In the genomic region with DNA sequence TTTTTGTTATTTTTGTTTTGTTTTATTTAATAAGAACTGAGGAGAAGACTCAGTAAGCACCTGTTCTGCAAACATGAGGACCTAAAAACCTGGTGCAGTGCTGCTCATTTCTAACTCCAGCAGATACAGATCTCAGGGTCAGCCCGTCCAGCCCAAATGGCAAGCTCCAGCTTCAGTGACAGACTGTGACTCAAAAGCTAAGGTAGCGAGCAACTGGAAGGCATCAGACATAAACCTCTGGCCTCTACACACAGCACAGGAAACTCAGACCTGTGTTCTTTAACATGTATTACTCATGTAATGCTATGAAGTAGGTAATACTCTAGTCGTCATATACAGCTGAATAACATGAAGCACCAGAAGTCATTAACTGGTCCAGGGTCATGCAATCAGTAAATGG, we compare ENCODE assay signal across 21 mouse cellular contexts. TPM values are rescaled to one million over a fixed set of nuclear protein-coding genes. Genes with fewer than 3 reads are reported as not detected.
DNase-seq lines count a peak whose midpoint lies in the region; ATAC-seq and TF ChIP-seq lines count a peak whose summit lies in the region.
"Had no signal": no experiment of that assay in that cellular context is flagged by ENCODE, and none has a peak within 500 bp of the region (broad histone marks: within the 10 kb centered on the region; RNA-seq: fewer than 3 reads in every experiment).

No protein-coding gene starts in this region.

- H3K27ac ChIP-seq in gastrocnemius, adult 2 months, result peak overlapping the region; percentile 96
- H3K27ac ChIP-seq in midbrain, embryonic 11.5 days (ENCODE audit: low read depth, low read length), result no peak overlapping the region
- no peak overlapping the region for H3K27ac ChIP-seq in midbrain, embryonic 16.5 days (ENCODE audit: low read length)
- H3K27ac ChIP-seq in liver, embryonic 15.5 days (replicated peaks), result 0 out of 2 replicates have a peak overlapping the region, but pooled peaks have one; percentile 20
- H3K27ac ChIP-seq: embryonic facial prominence, embryonic 13.5 days; forebrain, embryonic 12.5 days; heart, embryonic 13.5 days; hindbrain, postnatal 0 days had no signal

- H3K9ac ChIP-seq in midbrain, embryonic 11.5 days (ENCODE audit: low read length), result no peak overlapping the region
- H3K9ac ChIP-seq in midbrain, embryonic 16.5 days (ENCODE audit: low read depth, low read length), result no peak overlapping the region
- H3K9ac ChIP-seq in liver, embryonic 15.5 days, result no peak overlapping the region
- H3K9ac ChIP-seq: embryonic facial prominence, embryonic 13.5 days; forebrain, embryonic 12.5 days; heart, embryonic 13.5 days had no signal

- H3K36me3 ChIP-seq in midbrain, embryonic 11.5 days (ENCODE audit: control insufficient read depth, insufficient read depth, low read length), result no peaks in the 10 kb centered on the region
- no peaks in the 10 kb centered on the region for H3K36me3 ChIP-seq in midbrain, embryonic 16.5 days (ENCODE audit: control insufficient read depth, insufficient read depth, low read length)
- H3K36me3 ChIP-seq in liver, embryonic 15.5 days (replicated peaks), result no peaks in the 10 kb centered on the region
- H3K36me3 ChIP-seq: embryonic facial prominence, embryonic 13.5 days; forebrain, embryonic 12.5 days; heart, embryonic 13.5 days had no signal

- no peak for DNase-seq in gastrocnemius, adult 2 months
- no peak for DNase-seq in gastrocnemius, postnatal 14 days
- peak; percentile 77 for DNase-seq in midbrain, embryonic 11.5 days (ENCODE audit: low spot score, missing footprints)
- no peak for DNase-seq in left cerebral cortex, adult 9 months (ENCODE audit: low spot score in 2 of 2)
- DNase-seq: B cell, adult 2 months; cerebellum, adult 11-12 months; cerebellum, adult 9-11 months; cerebellum, postnatal 36 days; gastrocnemius, postnatal 25 days; heart, adult 11 months; heart, postnatal 36 days had no signal

- no peaks in the 10 kb centered on the region for H3K9me3 ChIP-seq in midbrain, embryonic 11.5 days (ENCODE audit: control insufficient read depth, low read length)
- H3K9me3 ChIP-seq in midbrain, embryonic 16.5 days (replicated peaks; ENCODE audit: control insufficient read depth, low read length, poor library complexity, severe bottlenecking), result no peaks in the 10 kb centered on the region
- no peaks in the 10 kb centered on the region for H3K9me3 ChIP-seq in liver, embryonic 15.5 days (replicated peaks)
- H3K9me3 ChIP-seq: embryonic facial prominence, embryonic 13.5 days; forebrain, embryonic 12.5 days; G1E; heart, embryonic 13.5 days had no signal

- no peaks in the 10 kb centered on the region for H3K27me3 ChIP-seq in midbrain, embryonic 11.5 days (ENCODE audit: control insufficient read depth, insufficient read depth, low read length)
- no peaks in the 10 kb centered on the region for H3K27me3 ChIP-seq in midbrain, embryonic 16.5 days (ENCODE audit: control insufficient read depth, insufficient read depth, low read depth, low read length)
- no peaks in the 10 kb centered on the region for H3K27me3 ChIP-seq in liver, embryonic 15.5 days
- H3K27me3 ChIP-seq: embryonic facial prominence, embryonic 13.5 days; forebrain, embryonic 12.5 days; heart, embryonic 13.5 days had no signal

- peaks cover 11% of the 10 kb centered on the region; the same call in 1 of the 2 replicates for H3K4me1 ChIP-seq in midbrain, embryonic 11.5 days (ENCODE audit: control insufficient read depth, insufficient read depth, low read length)
- H3K4me1 ChIP-seq in midbrain, embryonic 16.5 days (ENCODE audit: control insufficient read depth, insufficient read depth, low read length), result peaks cover 23% of the 10 kb centered on the region
- peaks cover 55% of the 10 kb centered on the region for H3K4me1 ChIP-seq in liver, embryonic 15.5 days (replicated peaks)

- intact Hi-C loops in gastrocnemius, adult 2 months (cut with DNase I), result loop anchor here (5.0 kb wide), 2 partner anchors 254 to 699 kb away; a partner anchor contains a TSS
- intact Hi-C loops in gastrocnemius, postnatal 14 days (cut with DNase I; ENCODE audit: low total_unique reads), result no loop called here

- no peak overlapping the region for H3K4me3 ChIP-seq in gastrocnemius, adult 2 months
- no peak overlapping the region for H3K4me3 ChIP-seq in midbrain, embryonic 11.5 days (ENCODE audit: low read depth, low read length)
- no peak overlapping the region for H3K4me3 ChIP-seq in midbrain, embryonic 16.5 days (ENCODE audit: low read depth, low read length)
- H3K4me3 ChIP-seq in liver, embryonic 15.5 days (replicated peaks), result no peak overlapping the region
- H3K4me3 ChIP-seq: embryonic facial prominence, embryonic 13.5 days; forebrain, embryonic 12.5 days; heart, embryonic 13.5 days had no signal

- ATAC-seq in midbrain, embryonic 11.5 days (ENCODE audit: low FRiP score), result no peak
- ATAC-seq in midbrain, embryonic 16.5 days, result no peak
- no peak for ATAC-seq in liver, embryonic 15.5 days (ENCODE audit: insufficient read depth)
- ATAC-seq in megakaryocyte progenitor cell, adult 5-6 weeks (replicated peaks; ENCODE audit: poor library complexity), result no peak
- ATAC-seq: CD4-positive, CD25-positive, alpha-beta regulatory T cell, adult 4 months; forebrain, embryonic 16.5 days; hindbrain, postnatal 0 days had no signal

- WGBS in midbrain, embryonic 11.5 days, result 83% methylated on average over 3 of the region's 3 CpGs
- WGBS in midbrain, embryonic 16.5 days, result 82% methylated on average over 3 of the region's 3 CpGs
- 58% methylated on average over 3 of the region's 3 CpGs for WGBS in liver, embryonic 15.5 days (ENCODE audit: insufficient replicate concordance)

- TF ChIP-seq CTCF in gastrocnemius, adult 2 months (IDR thresholded peaks at IDR 0.05), result no peak

- H3K4me2 ChIP-seq in midbrain, embryonic 11.5 days, result no peak overlapping the region
- H3K4me2 ChIP-seq in midbrain, embryonic 16.5 days (ENCODE audit: low read length), result no peak overlapping the region
- 0 out of 2 replicates have a peak overlapping the region, but pooled peaks have one; percentile 1 for H3K4me2 ChIP-seq in liver, embryonic 15.5 days
- H3K4me2 ChIP-seq: embryonic facial prominence, embryonic 13.5 days; forebrain, embryonic 12.5 days; heart, embryonic 13.5 days had no signal

RNA-seq across cellular contexts. Expression of a gene that starts 3.2 kb away (rescaled TPM):
- total RNA-seq in gastrocnemius, adult 2 months (2021), result 10 to 100 TPM; 18.3 to 18.8 TPM
- 10 to 100 TPM; 16.6 to 17.2 TPM for total RNA-seq in gastrocnemius, postnatal 14 days (2021)
- polyA plus RNA-seq in midbrain, embryonic 11.5 days (2014; fragmentation: Nextera tagmentation; extraction: Ambion mirVana), result 31.6 and 38.0 TPM in 2 replicates
- 35.3 and 39.3 TPM in 2 replicates for polyA plus RNA-seq in midbrain, embryonic 16.5 days (2015; fragmentation: Nextera tagmentation; extraction: Ambion mirVana)
- polyA plus RNA-seq in liver, embryonic 15.5 days (2015; fragmentation: Nextera tagmentation; extraction: Ambion mirVana), result 13.3 and 17.5 TPM in 2 replicates
- total RNA-seq in megakaryocyte progenitor cell, adult 5-6 weeks (2015), result 41.7 and 48.3 TPM in 2 replicates
- total RNA-seq in megakaryocyte progenitor cell, adult 5-6 weeks (2017), result 44.6 and 60.9 TPM in 2 replicates

Comparison
In these comparisons a context has a peak if more than half of its experiments do, and no peak if none do; other contexts are left out.
1. H3K27ac ChIP-seq: peak in gastrocnemius, adult 2 months (single experiment) and liver, embryonic 15.5 days (single experiment); none in midbrain, embryonic 11.5 days (single experiment) and midbrain, embryonic 16.5 days (single experiment).